Mouse (Mus musculus): ENCODE data around the gene Ntm. TPM values are rescaled to one million over a fixed set of nuclear protein-coding genes. Genes with fewer than 3 reads are reported as not detected.

The Ntm gene
- polyA plus RNA-seq, 1 experiment from 2014 or later, result 7.8 TPM

DNA sequence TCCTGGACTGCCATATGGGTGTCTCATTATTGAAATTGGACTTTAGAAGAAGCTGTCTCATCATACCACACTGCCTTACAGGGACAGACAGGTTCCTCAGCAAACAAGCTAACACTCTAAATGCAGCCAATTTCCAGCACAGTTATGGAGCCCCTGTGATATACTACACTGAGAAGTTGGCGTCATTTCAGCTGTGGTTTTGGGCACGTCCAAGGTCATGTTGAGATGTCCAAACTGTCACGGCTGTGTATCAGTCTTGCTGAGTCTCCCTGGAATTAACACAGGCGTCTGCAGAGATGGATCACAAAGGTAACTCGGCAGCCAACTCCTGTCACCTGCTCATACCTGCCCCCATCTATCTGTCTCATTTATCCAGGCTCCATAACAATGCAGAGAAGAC, 779.9 kb downstream of the Ntm start:
- Histone ChIP-seq H3K36me3 (no peaks in the 10 kb centered on the region), H3K4me3 (no peak overlapping the region), H3K27ac (replicated peaks) (no peak overlapping the region), H3K9me3 (replicated peaks) (no peaks in the 10 kb centered on the region), H3K27me3 (ENCODE audit: low read depth, poor library complexity, severe bottlenecking) (no peaks in the 10 kb centered on the region), H3K4me1 (no peaks in the 10 kb centered on the region)
- DNase-seq (ENCODE audit: low spot score), result no peak
- WGBS, result 88% methylated on average over 5 of the region's 5 CpGs

- WGBS, result 89% methylated on average over 2 of the region's 2 CpGs
- DNase-seq (ENCODE audit: low spot score), result no peak
- Histone ChIP-seq H3K4me1 (no peaks in the 10 kb centered on the region), H3K27ac (replicated peaks) (no peak overlapping the region), H3K27me3 (ENCODE audit: low read depth, poor library complexity, severe bottlenecking) (no peaks in the 10 kb centered on the region), H3K4me3 (no peak overlapping the region), H3K36me3 (no peaks in the 10 kb centered on the region), H3K9me3 (replicated peaks) (no peaks in the 10 kb centered on the region)
These were observed 781.3 kb downstream of the Ntm start for GRCm38 (mm10) chr9:29181661-29182060.

DNA sequence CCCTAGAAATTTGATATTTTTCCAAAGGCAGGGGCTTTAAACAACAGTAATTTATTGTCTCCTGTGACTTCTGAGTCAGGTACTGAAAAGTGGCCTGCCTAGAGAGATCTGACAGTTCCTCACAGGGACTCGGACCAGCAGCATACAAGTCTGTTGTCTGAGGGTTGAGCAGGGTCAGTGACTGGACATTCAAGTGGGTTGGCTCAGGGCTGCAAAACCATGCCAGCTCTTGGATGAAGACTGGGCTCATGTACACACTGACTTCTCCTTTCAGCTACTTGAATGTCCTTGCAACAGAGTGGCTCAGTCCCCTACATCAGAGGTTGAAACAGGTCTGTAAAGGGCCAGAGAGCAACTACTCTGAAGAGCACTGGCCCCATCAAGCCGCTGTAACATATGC, 797.2 kb downstream of the Ntm start:
- no peaks in the 10 kb centered on the region for H3K4me1 ChIP-seq
- H3K27ac ChIP-seq (replicated peaks), result no peak overlapping the region
- no peaks in the 10 kb centered on the region for H3K27me3 ChIP-seq (ENCODE audit: low read depth, poor library complexity, severe bottlenecking)
- H3K4me3 ChIP-seq, result no peak overlapping the region
- DNase-seq (ENCODE audit: low spot score), result no peak
- H3K36me3 ChIP-seq, result no peaks in the 10 kb centered on the region
- 83% methylated on average over 2 of the region's 2 CpGs for WGBS
- H3K9me3 ChIP-seq (replicated peaks), result no peaks in the 10 kb centered on the region

DNA sequence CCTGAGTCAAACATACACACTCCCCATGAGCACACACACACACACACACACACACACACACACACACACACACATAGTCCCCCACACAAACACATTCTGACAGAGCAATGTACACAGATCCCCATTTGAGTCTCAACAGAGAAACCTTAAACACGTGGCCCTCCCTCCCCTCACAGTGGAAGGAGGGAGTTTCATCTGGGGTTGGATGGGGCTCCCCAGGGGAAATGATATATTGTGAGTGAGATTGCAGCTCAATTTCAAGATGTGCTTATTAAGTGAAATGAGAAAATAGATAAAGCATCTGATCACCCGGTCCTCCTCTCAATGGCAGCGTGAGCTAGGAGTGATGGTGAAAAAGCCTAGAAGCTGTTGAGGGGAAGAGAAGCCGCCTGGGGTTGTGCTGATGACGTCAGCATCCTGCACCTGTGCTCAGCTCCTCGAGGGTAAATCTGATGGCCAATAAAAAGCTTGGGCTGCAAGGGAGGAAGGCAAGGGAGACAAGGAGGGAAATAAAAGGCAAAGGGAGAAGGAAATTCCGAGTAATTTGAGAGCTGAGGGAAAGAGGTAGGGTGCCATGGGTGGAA, 801.8 kb downstream of the Ntm start:
- 49% methylated on average over 7 of the region's 7 CpGs for WGBS
- no peak for DNase-seq (ENCODE audit: low spot score)
- no peaks in the 10 kb centered on the region for H3K9me3 ChIP-seq (replicated peaks)

GRCm38 (mm10) chr9:29145901-29146300, 817.0 kb downstream of the Ntm start:
- Histone ChIP-seq H3K4me1 (no peaks in the 10 kb centered on the region), H3K9me3 (replicated peaks) (no peaks in the 10 kb centered on the region), H3K27ac (replicated peaks) (no peak overlapping the region), H3K4me3 (no peak overlapping the region), H3K27me3 (ENCODE audit: low read depth, poor library complexity, severe bottlenecking) (no peaks in the 10 kb centered on the region), H3K36me3 (no peaks in the 10 kb centered on the region)
- WGBS, result 18% methylated on average over 4 of the region's 4 CpGs
- DNase-seq (ENCODE audit: low spot score), result peak; percentile 41

More for the DNA sequence above, 801.8 kb downstream of the Ntm start:
- no peaks in the 10 kb centered on the region for H3K4me1 ChIP-seq
- no peak overlapping the region for H3K4me3 ChIP-seq
- no peaks in the 10 kb centered on the region for H3K36me3 ChIP-seq
- no peaks in the 10 kb centered on the region for H3K27me3 ChIP-seq (ENCODE audit: low read depth, poor library complexity, severe bottlenecking)
- H3K27ac ChIP-seq (replicated peaks), result no peak overlapping the region

- no peaks in the 10 kb centered on the region for H3K36me3 ChIP-seq
- no peak for DNase-seq (ENCODE audit: low spot score)
- no peak overlapping the region for H3K27ac ChIP-seq (replicated peaks)
- H3K27me3 ChIP-seq (ENCODE audit: low read depth, poor library complexity, severe bottlenecking), result no peaks in the 10 kb centered on the region
- no peaks in the 10 kb centered on the region for H3K4me1 ChIP-seq
- H3K4me3 ChIP-seq, result no peak overlapping the region
- peaks cover 5% of the 10 kb centered on the region for H3K9me3 ChIP-seq (replicated peaks)
- WGBS, result 85% methylated on average over 4 of the region's 4 CpGs
These were observed 826.9 kb downstream of the Ntm start for GRCm38 (mm10) chr9:29136039-29136438.

GRCm38 (mm10) chr9:29130717-29131292, 832.1 kb downstream of the Ntm start:
- DNase-seq (ENCODE audit: low spot score), result no peak
- Histone ChIP-seq H3K9me3 (replicated peaks) (peaks cover 5% of the 10 kb centered on the region), H3K4me3 (no peak overlapping the region), H3K36me3 (no peaks in the 10 kb centered on the region), H3K4me1 (peaks cover 7% of the 10 kb centered on the region; the same call in 1 of the 2 replicates), H3K27me3 (ENCODE audit: low read depth, poor library complexity, severe bottlenecking) (no peaks in the 10 kb centered on the region), H3K27ac (replicated peaks) (no peak overlapping the region)
- WGBS, result 86% methylated on average over 5 of the region's 5 CpGs

DNA sequence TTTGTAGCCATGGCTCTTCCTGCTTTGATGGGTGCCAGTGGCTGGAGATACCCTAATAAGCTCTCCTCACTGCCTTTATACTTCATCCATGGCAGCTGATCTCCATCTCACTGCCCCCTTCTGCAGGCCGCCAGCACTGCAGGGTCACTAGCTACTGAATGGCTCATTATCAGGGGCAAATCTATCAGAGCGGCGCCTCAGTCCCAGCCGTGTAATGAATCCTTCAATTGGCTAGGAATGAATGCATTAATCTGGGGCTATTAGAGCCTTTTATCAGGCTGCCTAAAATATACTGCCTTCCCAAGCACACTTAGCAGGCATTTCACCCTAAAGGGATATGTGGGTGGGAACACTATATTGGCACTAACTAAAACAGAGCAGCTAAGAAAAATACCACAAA, 832.6 kb downstream of the Ntm start:
- DNase-seq (ENCODE audit: low spot score), result no peak
- no peak overlapping the region for H3K27ac ChIP-seq (replicated peaks)
- peaks cover 5% of the 10 kb centered on the region for H3K9me3 ChIP-seq (replicated peaks)
- H3K36me3 ChIP-seq, result no peaks in the 10 kb centered on the region
- WGBS, result 46% methylated on average over 4 of the region's 4 CpGs
- no peak overlapping the region for H3K4me3 ChIP-seq
- no peaks in the 10 kb centered on the region for H3K27me3 ChIP-seq (ENCODE audit: low read depth, poor library complexity, severe bottlenecking)
- peaks cover 7% of the 10 kb centered on the region; the same call in 1 of the 2 replicates for H3K4me1 ChIP-seq

DNA sequence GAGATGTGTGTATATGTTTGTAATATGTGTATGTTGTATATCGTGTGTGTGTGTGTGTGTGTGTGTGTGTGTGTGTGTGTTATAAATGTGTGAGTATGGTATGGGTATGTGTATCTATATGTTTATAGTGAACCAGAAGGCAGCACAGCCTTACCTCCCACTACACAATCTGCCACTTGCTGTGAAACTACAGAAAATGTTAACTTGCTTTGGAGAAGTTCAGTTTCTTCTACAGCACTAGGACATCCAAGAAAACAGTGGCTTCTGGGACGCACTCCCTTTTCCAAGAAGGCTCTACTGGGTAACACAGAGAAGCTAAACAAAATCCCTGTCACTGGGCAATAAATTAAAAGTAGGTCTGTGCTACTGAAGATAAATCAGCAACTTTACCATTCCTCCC, 834.5 kb downstream of the Ntm start:
- Histone ChIP-seq H3K9me3 (replicated peaks) (peaks cover 5% of the 10 kb centered on the region), H3K27ac (replicated peaks) (no peak overlapping the region), H3K27me3 (ENCODE audit: low read depth, poor library complexity, severe bottlenecking) (no peaks in the 10 kb centered on the region), H3K36me3 (no peaks in the 10 kb centered on the region), H3K4me1 (peaks cover 11% of the 10 kb centered on the region; the same call in 1 of the 2 replicates), H3K4me3 (no peak overlapping the region)
- DNase-seq (ENCODE audit: low spot score), result no peak
- WGBS, result 89% methylated on average over 2 of the region's 2 CpGs

GRCm38 (mm10) chr9:29124455-29124854, 838.5 kb downstream of the Ntm start:
- DNase-seq (ENCODE audit: low spot score), result no peak
- 0 out of 2 replicates have a peak, but pooled peaks cover 5% of the 10 kb centered on the region for H3K4me1 ChIP-seq
- H3K27me3 ChIP-seq (ENCODE audit: low read depth, poor library complexity, severe bottlenecking), result no peaks in the 10 kb centered on the region
- H3K4me3 ChIP-seq, result no peak overlapping the region
- WGBS, result 82% methylated on average over 3 of the region's 3 CpGs
- H3K9me3 ChIP-seq (replicated peaks), result no peaks in the 10 kb centered on the region
- H3K36me3 ChIP-seq, result no peaks in the 10 kb centered on the region
- no peak overlapping the region for H3K27ac ChIP-seq (replicated peaks)

DNA sequence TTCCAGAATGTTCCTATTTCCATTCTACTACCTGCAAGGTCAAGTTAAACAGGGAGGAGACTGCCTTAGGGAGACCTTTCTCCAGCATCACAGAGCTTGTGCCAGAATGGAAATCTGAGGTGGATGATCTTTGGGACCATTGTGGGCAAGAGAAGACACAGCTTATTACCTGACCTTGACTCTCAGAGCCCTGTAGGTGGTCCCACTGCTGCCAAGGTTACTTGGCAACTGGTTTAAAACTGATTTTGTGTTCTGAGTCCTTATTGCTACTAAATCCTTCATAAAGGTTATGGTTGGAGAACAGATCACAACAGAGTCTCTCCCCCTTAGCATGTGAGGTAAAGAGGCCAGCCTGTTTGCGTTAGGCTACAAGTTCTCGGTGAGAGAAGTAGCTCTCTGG, 839.1 kb downstream of the Ntm start:
- Histone ChIP-seq H3K4me1 (0 out of 2 replicates have a peak, but pooled peaks cover 5% of the 10 kb centered on the region), H3K27me3 (ENCODE audit: low read depth, poor library complexity, severe bottlenecking) (no peaks in the 10 kb centered on the region), H3K27ac (replicated peaks) (no peak overlapping the region), H3K4me3 (no peak overlapping the region), H3K9me3 (replicated peaks) (no peaks in the 10 kb centered on the region), H3K36me3 (no peaks in the 10 kb centered on the region)
- WGBS, result 92% methylated on average over 2 of the region's 2 CpGs
- no peak for DNase-seq (ENCODE audit: low spot score)

GRCm38 (mm10) chr9:29117561-29118112, 845.3 kb downstream of the Ntm start:
- H3K9me3 ChIP-seq (replicated peaks), result no peaks in the 10 kb centered on the region
- no peaks in the 10 kb centered on the region for H3K4me1 ChIP-seq
- no peak overlapping the region for H3K27ac ChIP-seq (replicated peaks)
- H3K4me3 ChIP-seq, result no peak overlapping the region
- WGBS, result 63% methylated on average over 2 of the region's 2 CpGs
- no peak for DNase-seq (ENCODE audit: low spot score)
- H3K36me3 ChIP-seq, result no peaks in the 10 kb centered on the region
- H3K27me3 ChIP-seq (ENCODE audit: low read depth, poor library complexity, severe bottlenecking), result no peaks in the 10 kb centered on the region

- no peaks in the 10 kb centered on the region for H3K9me3 ChIP-seq (replicated peaks)
These were observed 847.6 kb downstream of the Ntm start for GRCm38 (mm10) chr9:29115337-29115736.

More at GRCm38 (mm10) chr9:29115337-29115736, 847.6 kb downstream of the Ntm start:
- Histone ChIP-seq H3K4me3 (no peak overlapping the region), H3K27me3 (ENCODE audit: low read depth, poor library complexity, severe bottlenecking) (no peaks in the 10 kb centered on the region), H3K27ac (replicated peaks) (no peak overlapping the region), H3K36me3 (no peaks in the 10 kb centered on the region), H3K4me1 (no peaks in the 10 kb centered on the region)
- no peak for DNase-seq (ENCODE audit: low spot score)
- 33% methylated on average over 2 of the region's 2 CpGs for WGBS
